Mouse (Mus musculus) testis, adult 2 months (tissue): ENCODE data around the gene Psmb3. TPM values are rescaled to one million over a fixed set of nuclear protein-coding genes. Genes with fewer than 3 reads are reported as not detected.
"Not testable (repeated sequence)": the region's sequence is repeated elsewhere in the genome, so short reads cannot be mapped to it uniquely, and the experiment has no call there.

ENCODE experiments used
- H3K27ac ChIP-seq: fragments of 200-500 bp; 2 replicates; pipeline ENCODE4 v1.5.1; 2012; ENCODE audit warnings: low read depth, low read length; ENCODE audit not compliant: control insufficient read depth, insufficient read depth
- H3K27me3 ChIP-seq: fragments of 200-500 bp; 2 replicates; pipeline ENCODE4 v1.6.1; 2012; ENCODE audit warnings: mild to moderate bottlenecking, low read length, moderate library complexity; ENCODE audit not compliant: control insufficient read depth, insufficient read depth
- H3K36me3 ChIP-seq: fragments of 200-500 bp; 2 replicates; pipeline ENCODE4 v1.6.1; 2012; ENCODE audit warnings: mild to moderate bottlenecking, low read length; ENCODE audit not compliant: control insufficient read depth, insufficient read depth
- H3K4me1 ChIP-seq: fragments of 200-500 bp; 2 replicates; pipeline ENCODE4 v1.6.1; 2012; ENCODE audit warnings: low read length; ENCODE audit not compliant: control insufficient read depth, insufficient read depth
- H3K4me3 ChIP-seq: fragments of 200-500 bp; 2 replicates; pipeline ENCODE4 v1.5.1; 2012; ENCODE audit warnings: low read depth, mild to moderate bottlenecking, low read length, moderate library complexity, mixed read lengths; ENCODE audit not compliant: control insufficient read depth
- CTCF ChIP-seq: fragments of 200-500 bp; IDR thresholded peaks from 2 replicates; pipeline ENCODE4 v1.5.1; 2012; ENCODE audit warnings: low read depth, mild to moderate bottlenecking, inconsistent platforms, low read length, moderate library complexity; ENCODE audit not compliant: control insufficient read depth, insufficient read depth, insufficient replicate concordance
- POLR2A ChIP-seq: fragments of 200-500 bp; IDR thresholded peaks from 2 replicates; pipeline ENCODE4 v1.6.1; 2012; ENCODE audit warnings: low read depth, mild to moderate bottlenecking, inconsistent platforms, low read length, moderate library complexity; ENCODE audit not compliant: control insufficient read depth
- polyA plus RNA-seq: library from polyadenylated mRNA; depleted of rRNA; stranded (reverse); fragments of >200 nt; gene quantifications from 2 replicates; pipeline ENCODE4 v1.2.3, GENCODE M21; 2012

The Psmb3 gene
- polyA plus RNA-seq, 1 experiment: 102 TPM

DNA sequence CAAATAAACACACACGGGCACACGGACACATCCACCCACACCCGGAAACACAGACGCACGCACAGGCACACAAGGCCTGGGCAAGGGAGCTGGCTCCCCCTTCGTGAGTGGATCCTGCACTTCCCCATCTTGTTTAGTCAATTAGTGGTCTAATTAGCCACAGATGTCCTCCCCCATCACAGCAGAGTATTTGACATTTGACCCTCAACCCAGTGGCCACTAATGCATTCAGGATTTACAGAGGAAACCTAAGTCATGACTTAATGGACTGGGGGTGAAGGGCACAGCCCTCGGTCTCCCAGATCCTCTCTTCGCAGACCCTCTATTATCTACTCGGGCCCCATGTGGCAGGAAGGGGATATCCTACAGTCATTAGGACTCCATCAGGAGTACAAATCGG is 30.5 kb downstream of the Psmb3 start:
- H3K4me3 ChIP-seq: no peak overlapping the region
- no peaks in the 10 kb centered on the region for H3K4me1 ChIP-seq
- no peak overlapping the region for H3K27ac ChIP-seq
- H3K27me3 ChIP-seq: no peaks in the 10 kb centered on the region
- no peaks in the 10 kb centered on the region for H3K36me3 ChIP-seq
- TF ChIP-seq POLR2A (no peak), CTCF (no peak)

DNA sequence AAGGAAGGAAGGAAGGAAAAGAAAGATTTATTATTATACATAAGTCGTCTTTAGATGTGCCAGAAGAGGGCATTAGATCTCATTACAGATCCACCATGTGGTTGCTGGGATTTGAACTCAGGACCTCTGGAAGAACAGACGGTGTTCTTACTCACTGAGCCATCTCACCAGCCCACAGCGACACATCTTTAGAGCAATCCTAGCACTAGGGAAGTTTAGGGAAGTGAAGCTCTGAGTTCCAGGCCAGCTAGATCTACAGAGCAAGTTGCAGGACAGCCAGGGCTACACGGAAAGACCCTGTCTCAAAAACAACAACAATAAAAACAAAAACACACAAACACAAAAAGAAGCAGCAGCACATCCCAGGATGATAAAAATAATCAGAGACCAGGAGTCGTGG is 31.6 kb downstream of the Psmb3 start:
- not testable (repeated sequence) for H3K4me1 ChIP-seq, H3K36me3 ChIP-seq, H3K27ac ChIP-seq, H3K4me3 ChIP-seq, H3K27me3 ChIP-seq

DNA sequence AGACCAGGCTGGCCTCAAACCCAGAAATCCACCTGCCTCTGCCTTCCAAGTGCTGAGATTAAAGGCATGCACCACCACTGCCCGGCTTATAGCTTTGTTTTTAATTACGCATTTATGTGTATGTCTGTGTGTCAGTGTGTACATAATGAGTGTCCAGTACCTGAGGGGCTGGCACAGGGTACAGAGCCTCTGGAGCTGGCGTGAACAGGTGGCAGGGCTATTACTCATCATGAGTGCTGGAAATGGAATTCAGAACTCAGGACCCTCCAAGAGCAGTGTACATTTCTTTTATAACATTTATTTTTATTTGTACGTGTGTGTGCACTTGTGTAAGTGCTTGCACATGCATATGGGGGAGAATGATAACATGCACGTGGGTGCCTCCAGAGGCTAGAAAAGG is 33.4 kb downstream of the Psmb3 start:
- Histone ChIP-seq H3K36me3 (no peaks in the 10 kb centered on the region), H3K4me1 (no peaks in the 10 kb centered on the region)
- TF ChIP-seq POLR2A (no peak), CTCF (no peak)

DNA sequence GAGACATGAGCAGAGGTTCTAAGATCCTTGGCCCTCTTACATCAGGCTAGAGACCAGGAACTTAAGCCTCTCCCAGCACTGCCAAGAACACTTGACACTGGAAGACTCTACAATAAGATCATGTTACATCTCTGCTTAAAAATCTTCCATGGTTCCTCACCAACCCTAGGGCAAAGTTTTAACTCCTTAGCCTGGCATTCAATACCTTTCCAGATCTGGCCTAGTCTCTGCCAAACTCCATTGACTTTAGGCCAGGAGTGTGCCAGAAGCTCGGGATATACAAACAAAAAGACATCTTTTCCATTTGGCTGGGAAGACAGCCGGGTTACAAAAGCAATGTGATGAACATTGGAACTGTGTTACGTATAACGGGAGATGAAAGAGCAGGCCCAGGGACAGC is 34.4 kb downstream of the Psmb3 start:
- no peaks in the 10 kb centered on the region for H3K36me3 ChIP-seq
- TF ChIP-seq POLR2A: no peak
- no peak for TF ChIP-seq CTCF
- no peaks in the 10 kb centered on the region for H3K4me1 ChIP-seq
- H3K27ac ChIP-seq: no peak overlapping the region
- no peak overlapping the region for H3K4me3 ChIP-seq
- no peaks in the 10 kb centered on the region for H3K27me3 ChIP-seq

More for the DNA sequence above, 33.4 kb downstream of the Psmb3 start:
- Histone ChIP-seq H3K4me3 (no peak overlapping the region), H3K27ac (no peak overlapping the region), H3K27me3 (no peaks in the 10 kb centered on the region)

DNA sequence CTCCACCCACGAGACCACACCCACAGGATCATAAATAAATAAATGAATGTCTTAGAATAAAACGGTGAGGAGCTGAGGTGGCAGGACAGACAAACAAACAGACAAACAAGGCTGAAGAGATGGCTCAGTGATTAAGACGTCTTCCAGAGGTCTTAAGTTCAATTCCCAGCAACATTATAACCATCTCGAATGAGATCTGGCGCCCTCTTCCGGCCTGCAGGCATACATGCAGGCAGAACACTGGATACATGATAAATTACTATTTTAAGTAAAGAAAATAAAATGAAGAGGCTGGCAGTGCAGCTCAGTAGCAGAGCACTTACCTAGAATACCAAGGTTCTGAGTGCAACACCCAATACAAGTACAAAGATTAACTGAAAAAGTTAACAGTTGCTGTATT is 35.5 kb downstream of the Psmb3 start:
- peaks cover 8% of the 10 kb centered on the region for H3K4me1 ChIP-seq
- H3K27ac ChIP-seq: no peak overlapping the region
- TF ChIP-seq POLR2A: no peak
- TF ChIP-seq CTCF: peak; percentile 37; the same call in 1 of the 2 replicates

DNA sequence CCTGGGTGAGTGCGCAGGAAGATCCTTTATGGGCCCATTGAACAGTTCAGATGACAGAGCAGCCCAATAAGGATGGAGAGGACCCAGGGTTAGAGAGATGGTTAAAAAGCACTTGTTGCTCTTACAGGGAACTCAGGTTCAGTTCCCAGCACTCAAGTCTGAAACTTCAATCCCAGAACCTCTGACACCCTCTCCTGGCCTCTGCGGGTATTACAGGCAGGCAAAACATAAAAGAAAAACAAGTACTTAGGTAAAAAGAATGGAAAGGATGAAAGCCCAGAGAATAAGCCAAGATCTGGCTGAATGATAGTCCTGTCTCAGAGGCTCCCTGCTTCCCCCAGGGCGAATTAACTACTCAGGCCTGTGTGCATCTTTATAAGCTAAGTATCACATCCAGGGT is 36.0 kb downstream of the Psmb3 start:
- Histone ChIP-seq H3K27ac (no peak overlapping the region), H3K4me1 (peaks cover 11% of the 10 kb centered on the region), H3K27me3 (no peaks in the 10 kb centered on the region), H3K36me3 (no peaks in the 10 kb centered on the region), H3K4me3 (no peak overlapping the region)
- no peak for TF ChIP-seq POLR2A
- TF ChIP-seq CTCF: no peak

More for the DNA sequence above, 35.5 kb downstream of the Psmb3 start:
- Histone ChIP-seq H3K36me3 (no peaks in the 10 kb centered on the region), H3K4me3 (no peak overlapping the region), H3K27me3 (no peaks in the 10 kb centered on the region)

DNA sequence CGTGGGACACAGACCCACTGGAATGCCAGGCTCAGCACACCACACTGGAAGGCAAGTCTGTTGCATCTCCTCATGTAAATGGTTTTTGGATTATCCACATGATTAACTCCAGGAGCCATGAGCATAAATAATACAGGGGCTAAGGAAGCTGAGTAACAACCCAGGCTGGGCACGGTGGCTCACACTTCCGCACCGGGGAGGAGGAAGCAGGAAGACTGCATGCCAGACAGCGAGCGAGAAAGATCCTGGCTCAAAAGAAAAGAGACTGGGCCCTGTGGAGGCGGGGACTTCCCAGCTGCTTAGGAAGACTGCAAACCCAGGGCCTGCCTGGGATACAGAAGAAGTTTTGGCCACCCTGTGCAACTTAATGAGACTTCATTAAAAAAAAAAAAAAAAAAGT is 37.0 kb downstream of the Psmb3 start:
- no peak overlapping the region for H3K27ac ChIP-seq
- H3K27me3 ChIP-seq: no peaks in the 10 kb centered on the region
- no peaks in the 10 kb centered on the region for H3K36me3 ChIP-seq
- TF ChIP-seq POLR2A: no peak
- no peak for TF ChIP-seq CTCF
- peaks cover 12% of the 10 kb centered on the region for H3K4me1 ChIP-seq
- no peak overlapping the region for H3K4me3 ChIP-seq

DNA sequence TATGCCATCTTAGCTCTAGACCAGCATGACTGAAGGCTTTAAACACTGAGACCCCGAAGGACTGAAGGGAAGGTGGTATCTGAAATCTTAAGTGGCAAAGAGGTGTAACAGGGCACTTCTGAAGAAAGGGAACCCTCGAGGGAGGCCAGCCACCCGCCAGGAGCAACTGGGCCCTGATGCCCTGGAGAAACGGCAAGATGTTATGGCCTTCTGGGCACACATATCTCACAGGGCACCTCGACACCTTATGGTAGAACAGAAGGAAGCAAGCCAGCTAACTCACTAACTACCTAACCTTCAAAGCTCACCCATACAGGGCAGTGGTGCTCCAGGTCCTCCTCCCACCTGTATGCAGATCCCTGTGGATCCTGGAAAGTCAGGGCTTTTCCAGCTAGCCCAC is 39.0 kb downstream of the Psmb3 start:
- Histone ChIP-seq H3K27me3 (no peaks in the 10 kb centered on the region), H3K36me3 (no peaks in the 10 kb centered on the region; the same call in 1 of the 2 replicates), H3K4me3 (no peak overlapping the region), H3K27ac (no peak overlapping the region), H3K4me1 (peaks cover 17% of the 10 kb centered on the region)
- no peak for TF ChIP-seq POLR2A
- TF ChIP-seq CTCF: no peak
